ENCODE assay signal across 8 mouse cellular contexts in the genomic region with DNA sequence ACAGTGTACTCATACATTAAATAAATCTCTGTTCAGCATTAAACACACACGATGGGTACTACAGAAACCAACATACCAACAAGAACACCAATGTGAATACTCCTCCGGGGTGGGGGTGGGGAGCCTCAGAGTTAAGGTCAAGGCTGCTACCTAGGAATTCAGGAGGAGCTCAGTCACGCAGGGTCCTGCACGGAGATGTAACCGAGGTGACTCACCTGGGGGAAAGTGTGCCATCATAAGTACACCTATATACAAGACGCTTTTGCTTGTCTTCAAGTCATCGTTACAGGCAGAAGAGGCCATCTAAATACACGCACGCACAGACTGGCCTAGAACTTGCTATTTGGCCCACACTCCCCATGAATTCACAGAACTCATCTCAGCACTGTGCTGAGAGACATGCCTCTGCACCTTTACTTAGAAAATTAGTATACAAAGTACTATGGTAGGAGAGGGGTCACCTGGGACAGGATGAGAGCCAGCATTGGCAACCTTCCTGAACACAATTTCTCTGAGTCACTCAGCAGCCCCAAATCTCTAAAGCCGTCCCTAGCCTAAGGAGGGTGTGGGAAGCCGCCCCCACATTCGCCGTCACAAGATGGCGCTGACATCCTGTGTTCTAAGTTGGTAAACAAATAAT. TPM values are rescaled to one million over a fixed set of nuclear protein-coding genes. Genes with fewer than 3 reads are reported as not detected.
A peak's percentile ranks its signal among the peaks of the same experiment; 100 is the strongest.
DNase-seq lines count a peak whose midpoint lies in the region; ATAC-seq lines count a peak whose summit lies in the region.

No protein-coding gene starts in this region.

- no peaks in the 10 kb centered on the region for H3K9me3 ChIP-seq in heart, embryonic 13.5 days
- no peaks in the 10 kb centered on the region for H3K9me3 ChIP-seq in kidney, embryonic 15.5 days (replicated peaks)
- H3K9me3 ChIP-seq in stomach, embryonic 15.5 days = no peaks in the 10 kb centered on the region

- H3K36me3 ChIP-seq in heart, embryonic 13.5 days = no peaks in the 10 kb centered on the region
- no peaks in the 10 kb centered on the region for H3K36me3 ChIP-seq in kidney, embryonic 15.5 days
- no peaks in the 10 kb centered on the region for H3K36me3 ChIP-seq in stomach, embryonic 15.5 days

- peak overlapping the region; percentile 24; the same call in 1 of the 2 replicates for H3K4me3 ChIP-seq in heart, embryonic 13.5 days
- no peak overlapping the region; the same call in 1 of the 2 replicates for H3K4me3 ChIP-seq in kidney, embryonic 15.5 days (replicated peaks)
- H3K4me3 ChIP-seq in stomach, embryonic 15.5 days (replicated peaks) = no peak overlapping the region

- peak; percentile 68 for DNase-seq in retina, postnatal 1 day
- DNase-seq in retina, embryonic 14.5 days (ENCODE audit: low spot score) = no peak
- DNase-seq in embryo, embryonic 11 days = peak; percentile 39
- peak; percentile 58 for DNase-seq in lung, postnatal 10 days
- no peak for DNase-seq in urinary bladder, adult 2 months (ENCODE audit: low spot score)

- 0 out of 2 replicates have a peak overlapping the region, but pooled peaks have one; percentile 50 for H3K9ac ChIP-seq in heart, embryonic 13.5 days
- no peak overlapping the region for H3K9ac ChIP-seq in kidney, embryonic 15.5 days
- H3K9ac ChIP-seq in stomach, embryonic 15.5 days = no peak overlapping the region

- no peaks in the 10 kb centered on the region for H3K27me3 ChIP-seq in heart, embryonic 13.5 days (replicated peaks)
- no peaks in the 10 kb centered on the region for H3K27me3 ChIP-seq in kidney, embryonic 15.5 days
- no peaks in the 10 kb centered on the region for H3K27me3 ChIP-seq in stomach, embryonic 15.5 days (replicated peaks)

- peaks cover 24% of the 10 kb centered on the region for H3K4me1 ChIP-seq in heart, embryonic 13.5 days
- H3K4me1 ChIP-seq in kidney, embryonic 15.5 days = peaks cover 35% of the 10 kb centered on the region
- peaks cover 19% of the 10 kb centered on the region for H3K4me1 ChIP-seq in stomach, embryonic 15.5 days

- ATAC-seq in heart, embryonic 13.5 days (ENCODE audit: extremely low read depth, insufficient number of reproducible peaks, low FRiP score, low TSS enrichment) = no peak
- no peak; the same call in 1 of the 2 replicates for ATAC-seq in kidney, embryonic 15.5 days (replicated peaks; ENCODE audit: low FRiP score)
- peak; percentile 50; the same call in 1 of the 2 replicates for ATAC-seq in stomach, embryonic 15.5 days (ENCODE audit: insufficient read depth, low FRiP score, low read depth)

- H3K4me2 ChIP-seq in heart, embryonic 13.5 days = peak overlapping the region; percentile 48
- H3K4me2 ChIP-seq in kidney, embryonic 15.5 days = peak overlapping the region; percentile 27; the same call in 1 of the 2 replicates
- no peak overlapping the region for H3K4me2 ChIP-seq in stomach, embryonic 15.5 days

- 65% methylated on average over 14 of the region's 14 CpGs for WGBS in heart, embryonic 13.5 days
- 66% methylated on average over 14 of the region's 14 CpGs for WGBS in kidney, embryonic 15.5 days
- 72% methylated on average over 14 of the region's 14 CpGs for WGBS in stomach, embryonic 15.5 days

- H3K27ac ChIP-seq in heart, embryonic 13.5 days (replicated peaks) = peak overlapping the region; percentile 68
- peak overlapping the region; percentile 89 for H3K27ac ChIP-seq in kidney, embryonic 15.5 days
- H3K27ac ChIP-seq in stomach, embryonic 15.5 days = peak overlapping the region; percentile 9; the same call in 1 of the 2 replicates

RNA-seq across cellular contexts. Expression of gene Rnf157, which starts 23.9 kb away (rescaled TPM):
- 4.0 and 6.1 TPM in 2 replicates for polyA plus RNA-seq in heart, embryonic 13.5 days (2015; fragmentation: Nextera tagmentation; extraction: Ambion mirVana)
- polyA plus RNA-seq in kidney, embryonic 15.5 days (2015; fragmentation: Nextera tagmentation; extraction: Ambion mirVana) = 12.4 and 12.5 TPM in 2 replicates
- 13.5 and 14.5 TPM in 2 replicates for polyA plus RNA-seq in stomach, embryonic 15.5 days (2015; fragmentation: Nextera tagmentation; extraction: Ambion mirVana)
- 5.0 and 8.3 TPM in 2 replicates for polyA plus RNA-seq in urinary bladder, adult 2 months (2012; rRNA removed)

RNA-seq across cellular contexts. Expression of gene Ubald2, which starts 44.9 kb away (rescaled TPM):
- polyA plus RNA-seq in heart, embryonic 13.5 days (2015; fragmentation: Nextera tagmentation; extraction: Ambion mirVana) = 31.0 and 32.3 TPM in 2 replicates
- 45.7 and 58.1 TPM in 2 replicates for polyA plus RNA-seq in kidney, embryonic 15.5 days (2015; fragmentation: Nextera tagmentation; extraction: Ambion mirVana)
- polyA plus RNA-seq in stomach, embryonic 15.5 days (2015; fragmentation: Nextera tagmentation; extraction: Ambion mirVana) = 37.7 and 37.9 TPM in 2 replicates
- polyA plus RNA-seq in urinary bladder, adult 2 months (2012; rRNA removed) = 89.8 and 104 TPM in 2 replicates

RNA-seq across cellular contexts. Expression of gene Foxj1, which starts 53.8 kb away (rescaled TPM):
- polyA plus RNA-seq in heart, embryonic 13.5 days (2015; fragmentation: Nextera tagmentation; extraction: Ambion mirVana) = 0.09 and 0.14 TPM in 2 replicates
- polyA plus RNA-seq in kidney, embryonic 15.5 days (2015; fragmentation: Nextera tagmentation; extraction: Ambion mirVana) = 2.9 TPM in 2 replicates
- 0.97 and 1.1 TPM in 2 replicates for polyA plus RNA-seq in stomach, embryonic 15.5 days (2015; fragmentation: Nextera tagmentation; extraction: Ambion mirVana)
- 0.24 and 0.34 TPM in 2 replicates for polyA plus RNA-seq in urinary bladder, adult 2 months (2012; rRNA removed)

Comparison
In these comparisons a context has a peak if more than half of its experiments do, and no peak if none do; other contexts are left out.
1. DNase-seq: peak in retina, postnatal 1 day (single experiment), embryo, embryonic 11 days (single experiment) and lung, postnatal 10 days (single experiment); none in retina, embryonic 14.5 days (single experiment) and urinary bladder, adult 2 months (single experiment).
2. H3K27ac ChIP-seq: peak in every context shown above with its lines; median percentile 89 in kidney, embryonic 15.5 days; 68 in heart, embryonic 13.5 days; 9 in stomach, embryonic 15.5 days.